Mouse (Mus musculus) erythroblast, embryonic 14.5 days (primary cell): Measurements from ENCODE around the gene Slc24a4.

Experiments
- GATA1 ChIP-seq: IDR thresholded peaks from 2 replicates; pipeline ENCODE4 v1.6.1; 2012; ENCODE audit warnings: low read length, inconsistent platforms, mixed read lengths
- TAL1 ChIP-seq: IDR thresholded peaks from 3 replicates; pipeline ENCODE4 v1.6.1; 2012; ENCODE audit warnings: low read length, inconsistent platforms, mixed read lengths

DNA sequence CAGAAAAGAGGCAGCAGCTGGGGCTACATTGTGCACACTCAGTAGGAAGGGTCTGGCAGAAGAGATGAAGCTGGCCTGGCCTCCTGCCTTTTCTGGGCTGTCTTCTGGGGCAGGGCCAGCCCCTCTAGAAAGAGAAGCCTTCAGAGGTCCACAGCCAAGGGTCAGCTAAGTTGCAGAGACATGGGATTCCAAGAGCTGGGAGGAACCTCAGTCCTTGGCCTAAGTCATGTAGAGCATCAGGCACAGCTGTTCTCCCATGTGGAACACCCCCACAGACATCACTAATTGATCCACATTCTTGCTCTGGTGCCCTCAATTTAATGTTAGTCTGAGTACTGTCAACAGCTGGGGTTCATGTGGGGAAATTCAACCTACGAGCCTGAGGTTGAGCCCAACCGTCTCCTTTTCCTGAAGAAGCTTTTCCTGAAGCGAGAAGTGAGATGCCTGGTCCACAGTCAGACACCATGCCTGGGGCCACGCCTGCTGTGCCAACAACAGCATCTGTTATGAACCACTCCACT lies 174.4 kb downstream of the Slc24a4 start:
- TF ChIP-seq TAL1 (no peak), GATA1 (no peak)
